Mouse (Mus musculus) cerebellum, postnatal 10 days (tissue): ENCODE data around the gene Ctr9.

Experiments
- DNase-seq, 2 experiments: peaks; one replicate each; pipeline ENCODE4 v3.0.0; 2021; ENCODE audit warnings: mixed read lengths in 2 of 2

Gene Ctr9

GRCm38 (mm10) chr7:111028281-111029045, at the start of gene Ctr9:
TSS of gene Ctr9 (plus strand) at chr7:111028951.
- DNase-seq = peak; percentile 97

- DNase-seq = no peak
These were observed 47.7 kb upstream of the Ctr9 start for GRCm38 (mm10) chr7:110981036-110981435.

- peak; percentile 40 to 51 for DNase-seq
These were observed 46.6 kb upstream of the Ctr9 start, which contains the start of gene Mrvi1 for GRCm38 (mm10) chr7:110982053-110982705. TSS of gene Mrvi1 (minus strand) at chr7:110982461.

- peak; percentile 35 to 38 for DNase-seq
These were observed 46.0 kb upstream of the Ctr9 start for GRCm38 (mm10) chr7:110982764-110983163.

- no peak for DNase-seq
These were observed 45.1 kb upstream of the Ctr9 start for GRCm38 (mm10) chr7:110983621-110984020.

- DNase-seq = peak; percentile 13 to 27
These were observed 43.0 kb upstream of the Ctr9 start for GRCm38 (mm10) chr7:110985581-110986265.

GRCm38 (mm10) chr7:110988081-110988480, 40.7 kb upstream of the Ctr9 start:
- no peak for DNase-seq

GRCm38 (mm10) chr7:110989286-110989879, 39.4 kb upstream of the Ctr9 start:
- DNase-seq = no peak

GRCm38 (mm10) chr7:110990356-110991220, 38.2 kb upstream of the Ctr9 start:
- DNase-seq = no peak

GRCm38 (mm10) chr7:110991221-110991494, 37.6 kb upstream of the Ctr9 start:
- DNase-seq = no peak

- no peak for DNase-seq
These were observed 29.6 kb upstream of the Ctr9 start for GRCm38 (mm10) chr7:110998887-110999827.

- no peak for DNase-seq
These were observed 24.5 kb upstream of the Ctr9 start for GRCm38 (mm10) chr7:111004136-111004840.

GRCm38 (mm10) chr7:111014039-111014605, 14.6 kb upstream of the Ctr9 start:
- DNase-seq = no peak

- peak; percentile 96 to 98 for DNase-seq
These were observed 13.9 kb upstream of the Ctr9 start for GRCm38 (mm10) chr7:111014893-111015292.

- DNase-seq = no peak
These were observed 13.0 kb upstream of the Ctr9 start for GRCm38 (mm10) chr7:111015731-111016130.

GRCm38 (mm10) chr7:111016921-111017320, 11.8 kb upstream of the Ctr9 start:
- no peak for DNase-seq

GRCm38 (mm10) chr7:111020814-111021213, 7.9 kb upstream of the Ctr9 start:
- DNase-seq = no peak

- DNase-seq = peak in 1 of 2 experiments; percentile 31
These were observed 4.6 kb upstream of the Ctr9 start for GRCm38 (mm10) chr7:111024068-111024594.

- DNase-seq = no peak
These were observed 3.8 kb upstream of the Ctr9 start for GRCm38 (mm10) chr7:111024912-111025311.

- no peak for DNase-seq
These were observed 349 bp downstream of the Ctr9 start for GRCm38 (mm10) chr7:111029046-111029553.
